Mouse (Mus musculus): ENCODE data around the gene Iyd. TPM values are rescaled to one million over a fixed set of nuclear protein-coding genes. Genes with fewer than 3 reads are reported as not detected.

Gene Iyd
- total RNA-seq, 1 experiment = not detected

DNA sequence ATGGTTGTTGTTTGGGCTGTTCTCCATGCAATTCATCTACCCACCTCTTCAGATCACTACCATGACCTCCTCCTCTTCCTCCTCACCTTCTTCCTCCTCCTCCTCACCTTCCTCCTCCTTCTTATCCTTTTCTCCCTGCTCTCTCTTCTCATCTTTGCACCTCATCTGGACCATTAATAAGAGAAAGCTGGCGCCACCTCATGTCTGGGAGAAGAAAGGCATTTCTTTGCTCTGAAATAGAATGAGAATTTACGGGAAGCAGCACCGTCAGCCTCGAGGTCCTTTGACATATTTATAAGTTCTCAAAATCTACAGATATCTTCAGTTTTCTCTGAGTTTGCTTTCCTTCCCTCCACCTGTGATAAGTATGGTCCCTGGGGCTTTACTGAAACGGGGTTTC is 15.1 kb downstream of the Iyd start:
- TF ChIP-seq ZC3H11A (IDR thresholded peaks at IDR 0.05; ENCODE audit: borderline replicate concordance, low read depth, low read length) (no peak), HCFC1 (IDR thresholded peaks at IDR 0.05; ENCODE audit: borderline replicate concordance, insufficient read depth, low read length) (no peak)
- H3K4me1 ChIP-seq (ENCODE audit: control insufficient read depth in 2 of 2, insufficient read depth in 2 of 2, low read length in 2 of 2, poor library complexity in 1 of 2) = no peaks in the 10 kb centered on the region
- H3K9ac ChIP-seq (ENCODE audit: insufficient read depth, low read depth, low read length, poor library complexity, severe bottlenecking) = no peak overlapping the region
- H3K36me3 ChIP-seq (ENCODE audit: control insufficient read depth, insufficient read depth, low read length, poor library complexity, severe bottlenecking) = no peaks in the 10 kb centered on the region
- no peak overlapping the region for H3K27ac ChIP-seq (ENCODE audit: insufficient read depth, low read depth, low read length, poor library complexity, severe bottlenecking)
- no peaks in the 10 kb centered on the region for H3K9me3 ChIP-seq (ENCODE audit: control insufficient read depth, insufficient read depth, low read depth, low read length)
- DNase-seq (ENCODE audit: low read depth, low spot score) = no peak
- H3K4me3 ChIP-seq (ENCODE audit: insufficient read depth in 1 of 2, low read depth in 1 of 2, low read length in 2 of 2, poor library complexity in 1 of 2, severe bottlenecking in 1 of 2) = no peak overlapping the region
- in situ Hi-C loops (cut with MboI; ENCODE audit: low sequenced_read_pairs in 2 of 2, unreplicated experiment in 2 of 2) = no loop called here

DNA sequence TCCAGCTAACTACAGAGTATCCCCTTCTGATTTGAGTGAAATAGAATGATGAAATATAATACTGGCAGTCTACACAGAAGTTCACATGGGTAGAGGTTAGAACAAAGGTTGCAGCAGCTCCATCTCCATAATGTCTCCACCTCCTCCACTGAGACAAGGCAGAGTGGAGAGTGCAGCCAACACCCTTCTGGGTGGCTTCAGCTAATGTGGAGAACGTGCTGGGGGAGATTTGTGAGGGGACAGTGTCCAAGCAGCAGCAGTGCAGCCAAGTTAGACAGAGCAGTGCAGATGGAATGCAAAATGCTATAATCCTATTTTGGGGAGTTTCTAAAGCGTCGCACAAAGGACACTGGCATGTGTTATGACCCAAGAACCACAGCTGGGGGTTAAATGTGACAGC is 16.5 kb downstream of the Iyd start:
- Histone ChIP-seq H3K4me1 (ENCODE audit: control insufficient read depth in 2 of 2, insufficient read depth in 2 of 2, low read length in 2 of 2, poor library complexity in 1 of 2) (no peaks in the 10 kb centered on the region), H3K36me3 (ENCODE audit: control insufficient read depth, insufficient read depth, low read length, poor library complexity, severe bottlenecking) (no peaks in the 10 kb centered on the region), H3K4me3 (ENCODE audit: insufficient read depth in 1 of 2, low read depth in 1 of 2, low read length in 2 of 2, poor library complexity in 1 of 2, severe bottlenecking in 1 of 2) (no peak overlapping the region), H3K9me3 (ENCODE audit: control insufficient read depth, insufficient read depth, low read depth, low read length) (no peaks in the 10 kb centered on the region), H3K27ac (ENCODE audit: insufficient read depth, low read depth, low read length, poor library complexity, severe bottlenecking) (no peak overlapping the region), H3K9ac (ENCODE audit: insufficient read depth, low read depth, low read length, poor library complexity, severe bottlenecking) (no peak overlapping the region)
- in situ Hi-C loops (cut with MboI; ENCODE audit: low sequenced_read_pairs in 2 of 2, unreplicated experiment in 2 of 2) = no loop called here
- no peak for DNase-seq (ENCODE audit: low read depth, low spot score)
- no peak for TF ChIP-seq CHD2 (IDR thresholded peaks at IDR 0.05; ENCODE audit: low read depth, low read length)
- TF ChIP-seq HCFC1 (IDR thresholded peaks at IDR 0.05; ENCODE audit: borderline replicate concordance, insufficient read depth, low read length) = no peak
- TF ChIP-seq ZNF384 (IDR thresholded peaks at IDR 0.05; ENCODE audit: low read depth, low read length) = no peak
- no peak for TF ChIP-seq MAFK (IDR thresholded peaks at IDR 0.05; ENCODE audit: insufficient read depth, low read depth, low read length)
- TF ChIP-seq ZC3H11A (IDR thresholded peaks at IDR 0.05; ENCODE audit: borderline replicate concordance, low read depth, low read length) = no peak

DNA sequence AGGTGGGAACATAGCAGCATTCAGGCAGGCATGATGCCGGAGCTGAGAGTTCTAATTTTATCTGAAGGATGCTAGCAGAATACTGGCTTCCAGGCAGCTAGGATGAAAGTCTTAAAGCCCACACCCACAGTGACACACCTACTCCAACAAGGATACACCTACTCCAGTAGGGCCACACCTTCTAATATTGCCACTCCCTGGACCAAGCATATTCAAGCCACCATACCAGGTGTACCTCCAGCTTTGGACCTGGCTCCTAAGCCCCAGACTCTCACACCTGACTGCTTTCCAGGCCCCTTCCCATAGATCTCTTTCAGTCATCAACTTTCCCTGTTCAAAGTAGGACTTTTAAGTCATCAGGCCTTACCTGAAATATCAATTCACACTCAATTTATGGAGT is 19.1 kb downstream of the Iyd start:
- no peak overlapping the region for H3K27ac ChIP-seq (ENCODE audit: insufficient read depth, low read depth, low read length, poor library complexity, severe bottlenecking)

DNA sequence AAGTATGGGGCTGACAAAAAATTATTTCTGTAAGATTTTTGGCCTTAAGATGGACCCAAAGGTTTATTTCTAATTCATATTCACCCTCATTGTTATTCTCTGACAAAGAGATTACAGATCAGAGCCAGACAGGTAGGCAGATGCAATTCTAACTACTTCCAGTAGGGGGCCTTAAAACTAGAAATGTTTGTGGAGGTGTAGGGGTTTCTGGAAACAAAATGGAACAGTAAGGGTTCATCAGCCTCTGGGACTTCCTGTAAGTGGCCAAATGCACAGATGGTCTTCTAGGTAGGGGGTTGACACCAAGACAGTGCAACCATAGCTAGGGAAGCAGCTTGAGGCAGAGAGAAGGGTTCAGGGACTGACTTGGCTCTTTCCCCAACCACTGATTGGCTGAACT is 22.1 kb downstream of the Iyd start:
- H3K36me3 ChIP-seq (ENCODE audit: control insufficient read depth, insufficient read depth, low read length, poor library complexity, severe bottlenecking) = no peaks in the 10 kb centered on the region
- no peaks in the 10 kb centered on the region for H3K9me3 ChIP-seq (ENCODE audit: control insufficient read depth, insufficient read depth, low read depth, low read length)
- no peak for DNase-seq (ENCODE audit: low read depth, low spot score)
- H3K4me3 ChIP-seq (ENCODE audit: insufficient read depth in 1 of 2, low read depth in 1 of 2, low read length in 2 of 2, poor library complexity in 1 of 2, severe bottlenecking in 1 of 2) = no peak overlapping the region
- H3K9ac ChIP-seq (ENCODE audit: insufficient read depth, low read depth, low read length, poor library complexity, severe bottlenecking) = no peak overlapping the region
- in situ Hi-C loops (cut with MboI; ENCODE audit: low sequenced_read_pairs in 2 of 2, unreplicated experiment in 2 of 2) = loop anchor here in 1 of 2 experiments (10.0 kb wide), 1 partner anchor 383 kb away; no protein-coding TSS in a partner anchor
- no peaks in the 10 kb centered on the region for H3K4me1 ChIP-seq (ENCODE audit: control insufficient read depth in 2 of 2, insufficient read depth in 2 of 2, low read length in 2 of 2, poor library complexity in 1 of 2)
- H3K27ac ChIP-seq (ENCODE audit: insufficient read depth, low read depth, low read length, poor library complexity, severe bottlenecking) = no peak overlapping the region
- TF ChIP-seq ZC3H11A (IDR thresholded peaks at IDR 0.05; ENCODE audit: borderline replicate concordance, low read depth, low read length) = no peak
- TF ChIP-seq CHD2 (IDR thresholded peaks at IDR 0.05; ENCODE audit: low read depth, low read length) = no peak

More for the DNA sequence above, 19.1 kb downstream of the Iyd start:
- H3K4me3 ChIP-seq (ENCODE audit: insufficient read depth in 1 of 2, low read depth in 1 of 2, low read length in 2 of 2, poor library complexity in 1 of 2, severe bottlenecking in 1 of 2) = no peak overlapping the region
- no peak for TF ChIP-seq ZNF384 (IDR thresholded peaks at IDR 0.05; ENCODE audit: low read depth, low read length)
- no peak for TF ChIP-seq MAFK (IDR thresholded peaks at IDR 0.05; ENCODE audit: insufficient read depth, low read depth, low read length)
- TF ChIP-seq CHD2 (IDR thresholded peaks at IDR 0.05; ENCODE audit: low read depth, low read length) = no peak
- no peak for TF ChIP-seq HCFC1 (IDR thresholded peaks at IDR 0.05; ENCODE audit: borderline replicate concordance, insufficient read depth, low read length)
- TF ChIP-seq ZC3H11A (IDR thresholded peaks at IDR 0.05; ENCODE audit: borderline replicate concordance, low read depth, low read length) = no peak
- no peaks in the 10 kb centered on the region for H3K36me3 ChIP-seq (ENCODE audit: control insufficient read depth, insufficient read depth, low read length, poor library complexity, severe bottlenecking)
- H3K4me1 ChIP-seq (ENCODE audit: control insufficient read depth in 2 of 2, insufficient read depth in 2 of 2, low read length in 2 of 2, poor library complexity in 1 of 2) = no peaks in the 10 kb centered on the region
- DNase-seq (ENCODE audit: low read depth, low spot score) = no peak
- in situ Hi-C loops (cut with MboI; ENCODE audit: low sequenced_read_pairs in 2 of 2, unreplicated experiment in 2 of 2) = no loop called here
- no peak overlapping the region for H3K9ac ChIP-seq (ENCODE audit: insufficient read depth, low read depth, low read length, poor library complexity, severe bottlenecking)
- no peaks in the 10 kb centered on the region for H3K9me3 ChIP-seq (ENCODE audit: control insufficient read depth, insufficient read depth, low read depth, low read length)

DNA sequence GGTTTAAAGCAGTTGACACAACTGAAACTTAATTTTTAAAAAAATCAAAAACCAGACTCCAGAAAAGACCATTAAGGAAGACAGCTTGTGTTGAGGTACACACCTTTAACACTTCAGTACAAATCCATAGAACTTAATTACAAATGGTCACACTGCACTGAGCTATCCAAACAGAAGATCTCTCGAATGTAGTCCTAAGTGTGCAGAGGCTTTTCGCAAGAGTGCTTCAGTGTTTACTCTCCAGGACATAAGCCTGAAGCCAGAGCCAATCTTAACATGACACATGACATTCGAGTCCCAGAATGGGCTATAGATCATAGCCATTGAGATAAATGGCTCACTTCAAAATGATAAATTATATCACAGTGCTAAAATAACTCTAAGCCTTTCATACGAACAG is 25.1 kb downstream of the Iyd start:
- H3K9me3 ChIP-seq (ENCODE audit: control insufficient read depth, insufficient read depth, low read depth, low read length) = no peaks in the 10 kb centered on the region
- no peaks in the 10 kb centered on the region for H3K36me3 ChIP-seq (ENCODE audit: control insufficient read depth, insufficient read depth, low read length, poor library complexity, severe bottlenecking)
- no peak overlapping the region for H3K27ac ChIP-seq (ENCODE audit: insufficient read depth, low read depth, low read length, poor library complexity, severe bottlenecking)
- no peak overlapping the region for H3K4me3 ChIP-seq (ENCODE audit: insufficient read depth in 1 of 2, low read depth in 1 of 2, low read length in 2 of 2, poor library complexity in 1 of 2, severe bottlenecking in 1 of 2)
- TF ChIP-seq ZC3H11A (IDR thresholded peaks at IDR 0.05; ENCODE audit: borderline replicate concordance, low read depth, low read length) (no peak), CHD2 (IDR thresholded peaks at IDR 0.05; ENCODE audit: low read depth, low read length) (no peak), MAFK (IDR thresholded peaks at IDR 0.05; ENCODE audit: insufficient read depth, low read depth, low read length) (no peak)
- no peak overlapping the region for H3K9ac ChIP-seq (ENCODE audit: insufficient read depth, low read depth, low read length, poor library complexity, severe bottlenecking)
- in situ Hi-C loops (cut with MboI; ENCODE audit: low sequenced_read_pairs in 2 of 2, unreplicated experiment in 2 of 2) = loop anchor here in 1 of 2 experiments (10.0 kb wide), 1 partner anchor 380 kb away; no protein-coding TSS in a partner anchor
- H3K4me1 ChIP-seq (ENCODE audit: control insufficient read depth in 2 of 2, insufficient read depth in 2 of 2, low read length in 2 of 2, poor library complexity in 1 of 2) = no peaks in the 10 kb centered on the region
- DNase-seq (ENCODE audit: low read depth, low spot score) = no peak
